Comparison of ENCODE assay signal across 18 mouse cellular contexts in the genomic region with DNA sequence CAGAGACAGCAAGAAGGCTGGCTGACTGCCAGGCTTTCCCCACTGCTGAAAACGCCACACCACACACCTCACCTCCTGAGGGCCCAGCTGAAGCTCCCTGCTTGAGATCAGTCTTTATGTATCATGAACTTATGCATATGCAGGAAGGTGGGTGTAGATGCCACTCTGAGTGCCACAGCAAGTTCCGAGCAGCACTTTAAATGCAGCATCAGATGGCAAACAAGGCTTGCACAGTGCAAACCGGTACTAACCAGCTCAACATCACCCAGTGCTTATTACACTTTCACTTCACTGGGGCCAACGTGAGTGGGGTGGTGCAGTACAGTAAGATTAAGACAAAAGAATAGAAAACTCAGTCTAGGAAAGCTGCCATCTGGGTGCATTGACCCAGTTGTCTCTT.
DNase-seq lines count a peak whose midpoint lies in the region; ATAC-seq and TF ChIP-seq lines count a peak whose summit lies in the region.
"Had no signal": no experiment of that assay in that cellular context is flagged by ENCODE, and none has a peak within 500 bp of the region (broad histone marks: within the 10 kb centered on the region; RNA-seq: fewer than 3 reads in every experiment).

No protein-coding gene starts in this region.

- intact Hi-C loops in left cerebral cortex, adult 2 months (cut with DNase I): no loop called here

- H3K9ac ChIP-seq in hindbrain, postnatal 0 days (replicated peaks; ENCODE audit: low read length): no peak overlapping the region
- H3K9ac ChIP-seq in hindbrain, embryonic 13.5 days: no peak overlapping the region
- no peak overlapping the region for H3K9ac ChIP-seq in midbrain, embryonic 11.5 days (ENCODE audit: low read length)
- no peak overlapping the region for H3K9ac ChIP-seq in midbrain, embryonic 16.5 days (ENCODE audit: low read depth, low read length)
- H3K9ac ChIP-seq: hindbrain, embryonic 15.5 days; midbrain, embryonic 12.5 days had no signal

- no peak overlapping the region for H3K27ac ChIP-seq in hindbrain, postnatal 0 days
- no peak overlapping the region for H3K27ac ChIP-seq in hindbrain, embryonic 13.5 days
- H3K27ac ChIP-seq in midbrain, embryonic 11.5 days (ENCODE audit: low read depth, low read length): no peak overlapping the region
- H3K27ac ChIP-seq in midbrain, embryonic 16.5 days (ENCODE audit: low read length): no peak overlapping the region
- no peak overlapping the region for H3K27ac ChIP-seq in left cerebral cortex, adult 2 months
- H3K27ac ChIP-seq: embryonic facial prominence, embryonic 10.5 days; heart, adult 2 months; hindbrain, embryonic 15.5 days; midbrain, embryonic 12.5 days had no signal

- WGBS in hindbrain, postnatal 0 days: 51% methylated on average over 4 of the region's 4 CpGs
- 76% methylated on average over 4 of the region's 4 CpGs for WGBS in hindbrain, embryonic 13.5 days
- WGBS in midbrain, embryonic 11.5 days: 82% methylated on average over 4 of the region's 4 CpGs
- WGBS in midbrain, embryonic 16.5 days: 58% methylated on average over 4 of the region's 4 CpGs

- DNase-seq in cerebellum, adult 9-11 months: no peak
- no peak for DNase-seq in hindbrain, postnatal 0 days (ENCODE audit: low spot score)
- peak; percentile 41 for DNase-seq in midbrain, embryonic 11.5 days (ENCODE audit: low spot score, missing footprints)
- peak; percentile 10 to 19 for DNase-seq in left cerebral cortex, adult 2 months (ENCODE audit: extremely low spot score in 1 of 2, low spot score in 2 of 2)
- DNase-seq in urinary bladder, postnatal 36 days (ENCODE audit: low spot score in 2 of 2): no peak
- DNase-seq: adrenal gland, postnatal 10 days; heart, adult 2 months; heart, postnatal 10 days; lung, adult 2 months; lung, postnatal 4 days; thymus, postnatal 36 days had no signal

- H3K27me3 ChIP-seq in hindbrain, postnatal 0 days (ENCODE audit: insufficient read depth, low read length): no peaks in the 10 kb centered on the region
- H3K27me3 ChIP-seq in hindbrain, embryonic 13.5 days: no peaks in the 10 kb centered on the region
- no peaks in the 10 kb centered on the region for H3K27me3 ChIP-seq in midbrain, embryonic 11.5 days (ENCODE audit: control insufficient read depth, insufficient read depth, low read length)
- H3K27me3 ChIP-seq in midbrain, embryonic 16.5 days (ENCODE audit: control insufficient read depth, insufficient read depth, low read depth, low read length): no peaks in the 10 kb centered on the region
- H3K27me3 ChIP-seq: hindbrain, embryonic 15.5 days; midbrain, embryonic 12.5 days had no signal

- no peak overlapping the region for H3K4me2 ChIP-seq in hindbrain, postnatal 0 days (ENCODE audit: low read depth, low read length)
- H3K4me2 ChIP-seq in hindbrain, embryonic 13.5 days: no peak overlapping the region
- H3K4me2 ChIP-seq in midbrain, embryonic 11.5 days: no peak overlapping the region
- H3K4me2 ChIP-seq in midbrain, embryonic 16.5 days (ENCODE audit: low read length): no peak overlapping the region
- H3K4me2 ChIP-seq: hindbrain, embryonic 15.5 days; midbrain, embryonic 12.5 days had no signal

- ATAC-seq in cerebellum, adult (ENCODE audit: insufficient number of reproducible peaks, low FRiP score, low TSS enrichment): peak; percentile 31; the same call in 1 of the 2 replicates
- ATAC-seq in hindbrain, postnatal 0 days: peak; percentile 55; the same call in 1 of the 2 replicates
- ATAC-seq in hindbrain, embryonic 13.5 days (ENCODE audit: low FRiP score): no peak
- no peak for ATAC-seq in midbrain, embryonic 11.5 days (ENCODE audit: low FRiP score)
- no peak for ATAC-seq in midbrain, embryonic 16.5 days

- 0 out of 2 replicates have a peak, but pooled peaks cover 4% of the 10 kb centered on the region for H3K4me1 ChIP-seq in hindbrain, postnatal 0 days (ENCODE audit: insufficient read depth, low read length)
- no peaks in the 10 kb centered on the region for H3K4me1 ChIP-seq in hindbrain, embryonic 13.5 days (replicated peaks)
- H3K4me1 ChIP-seq in midbrain, embryonic 11.5 days (ENCODE audit: control insufficient read depth, insufficient read depth, low read length): no peaks in the 10 kb centered on the region
- no peaks in the 10 kb centered on the region for H3K4me1 ChIP-seq in midbrain, embryonic 16.5 days (ENCODE audit: control insufficient read depth, insufficient read depth, low read length)
- H3K4me1 ChIP-seq: embryonic facial prominence, embryonic 10.5 days; hindbrain, embryonic 15.5 days; midbrain, embryonic 12.5 days had no signal

- H3K4me3 ChIP-seq in hindbrain, postnatal 0 days (ENCODE audit: low read length): no peak overlapping the region
- no peak overlapping the region for H3K4me3 ChIP-seq in hindbrain, embryonic 13.5 days
- no peak overlapping the region for H3K4me3 ChIP-seq in midbrain, embryonic 11.5 days (ENCODE audit: low read depth, low read length)
- H3K4me3 ChIP-seq in midbrain, embryonic 16.5 days (ENCODE audit: low read depth, low read length): no peak overlapping the region
- no peak overlapping the region for H3K4me3 ChIP-seq in left cerebral cortex, adult 2 months
- H3K4me3 ChIP-seq: embryonic facial prominence, embryonic 10.5 days; erythroblast, embryonic 14.5 days; heart, adult 2 months; hindbrain, embryonic 15.5 days; midbrain, embryonic 12.5 days had no signal

- no peaks in the 10 kb centered on the region for H3K36me3 ChIP-seq in hindbrain, postnatal 0 days (ENCODE audit: insufficient read depth, low read length)
- H3K36me3 ChIP-seq in hindbrain, embryonic 13.5 days: no peaks in the 10 kb centered on the region
- no peaks in the 10 kb centered on the region for H3K36me3 ChIP-seq in midbrain, embryonic 11.5 days (ENCODE audit: control insufficient read depth, insufficient read depth, low read length)
- H3K36me3 ChIP-seq in midbrain, embryonic 16.5 days (ENCODE audit: control insufficient read depth, insufficient read depth, low read length): no peaks in the 10 kb centered on the region
- H3K36me3 ChIP-seq: embryonic facial prominence, embryonic 10.5 days; hindbrain, embryonic 15.5 days; midbrain, embryonic 12.5 days had no signal

- TF ChIP-seq CTCF in hindbrain, postnatal 0 days (IDR thresholded peaks at IDR 0.05; ENCODE audit: low read depth): no peak
- no peak for TF ChIP-seq CTCF in left cerebral cortex, adult 2 months (IDR thresholded peaks at IDR 0.05)

- no peaks in the 10 kb centered on the region for H3K9me3 ChIP-seq in hindbrain, postnatal 0 days (ENCODE audit: low read length)
- H3K9me3 ChIP-seq in hindbrain, embryonic 13.5 days: no peaks in the 10 kb centered on the region
- H3K9me3 ChIP-seq in midbrain, embryonic 11.5 days (ENCODE audit: control insufficient read depth, low read length): no peaks in the 10 kb centered on the region
- H3K9me3 ChIP-seq in midbrain, embryonic 16.5 days (replicated peaks; ENCODE audit: control insufficient read depth, low read length, poor library complexity, severe bottlenecking): no peaks in the 10 kb centered on the region
- H3K9me3 ChIP-seq: embryonic facial prominence, embryonic 10.5 days; hindbrain, embryonic 15.5 days; midbrain, embryonic 12.5 days had no signal

Comparison
In these comparisons a context has a peak if more than half of its experiments do, and no peak if none do; other contexts are left out.
1. ATAC-seq: peak in cerebellum, adult (single experiment) and hindbrain, postnatal 0 days (single experiment); none in hindbrain, embryonic 13.5 days (single experiment), midbrain, embryonic 11.5 days (single experiment) and midbrain, embryonic 16.5 days (single experiment).
2. DNase-seq: peak in midbrain, embryonic 11.5 days (single experiment) and left cerebral cortex, adult 2 months (2 of 2); none in cerebellum, adult 9-11 months (single experiment), hindbrain, postnatal 0 days (single experiment) and urinary bladder, postnatal 36 days (0 of 2).